Mouse (Mus musculus) T-helper 1 cell (primary cell): ENCODE data around the gene Grm3.

Experiments used
- in situ Hi-C: fragments of 300-600 bp; cut with MboI, MseI; formaldehyde crosslinking; loops from one replicate; pipeline ENCODE4 v1.15.1; 2025; ENCODE audit warnings: high pct_unique_total_duplicates

Grm3 gene

GRCm38 (mm10) chr5:9623095-9623459, 101.9 kb downstream of the Grm3 start:
- in situ Hi-C loops, result no loop called here

- in situ Hi-C loops, result no loop called here
Measured at GRCm38 (mm10) chr5:9622264-9623094, 102.5 kb downstream of the Grm3 start.

GRCm38 (mm10) chr5:9621417-9622067, 103.4 kb downstream of the Grm3 start:
- in situ Hi-C loops, result no loop called here

GRCm38 (mm10) chr5:9579021-9579420, 145.9 kb downstream of the Grm3 start:
- in situ Hi-C loops, result no loop called here

- in situ Hi-C loops, result no loop called here
Measured at GRCm38 (mm10) chr5:9578571-9578970, 146.4 kb downstream of the Grm3 start.

GRCm38 (mm10) chr5:9570946-9571345, 154.0 kb downstream of the Grm3 start:
- in situ Hi-C loops, result no loop called here

GRCm38 (mm10) chr5:9557706-9558105, 167.3 kb downstream of the Grm3 start:
- in situ Hi-C loops, result loop anchor here (10.0 kb wide), 1 partner anchor 483 kb away; no protein-coding TSS in a partner anchor

- in situ Hi-C loops, result no loop called here
Measured at GRCm38 (mm10) chr5:9540822-9541557, 184.0 kb downstream of the Grm3 start.

GRCm38 (mm10) chr5:9525507-9525906, 199.5 kb downstream of the Grm3 start:
- in situ Hi-C loops, result no loop called here

- in situ Hi-C loops, result no loop called here
Measured at GRCm38 (mm10) chr5:9511027-9511426, 213.9 kb downstream of the Grm3 start.

GRCm38 (mm10) chr5:9497235-9497634, 227.7 kb downstream of the Grm3 start:
- in situ Hi-C loops, result no loop called here

- in situ Hi-C loops, result no loop called here
Measured at GRCm38 (mm10) chr5:9495456-9495855, 229.5 kb downstream of the Grm3 start.

GRCm38 (mm10) chr5:9477587-9477986, 247.4 kb downstream of the Grm3 start:
- in situ Hi-C loops, result no loop called here

GRCm38 (mm10) chr5:9453298-9453697, 271.7 kb downstream of the Grm3 start:
- in situ Hi-C loops, result no loop called here

- in situ Hi-C loops, result no loop called here
Measured at GRCm38 (mm10) chr5:9449570-9449969, 275.4 kb downstream of the Grm3 start.

- in situ Hi-C loops, result no loop called here
Measured at GRCm38 (mm10) chr5:9448931-9449330, 276.0 kb downstream of the Grm3 start.

GRCm38 (mm10) chr5:9446146-9446545, 278.8 kb downstream of the Grm3 start:
- in situ Hi-C loops, result no loop called here
